In the genomic region with DNA sequence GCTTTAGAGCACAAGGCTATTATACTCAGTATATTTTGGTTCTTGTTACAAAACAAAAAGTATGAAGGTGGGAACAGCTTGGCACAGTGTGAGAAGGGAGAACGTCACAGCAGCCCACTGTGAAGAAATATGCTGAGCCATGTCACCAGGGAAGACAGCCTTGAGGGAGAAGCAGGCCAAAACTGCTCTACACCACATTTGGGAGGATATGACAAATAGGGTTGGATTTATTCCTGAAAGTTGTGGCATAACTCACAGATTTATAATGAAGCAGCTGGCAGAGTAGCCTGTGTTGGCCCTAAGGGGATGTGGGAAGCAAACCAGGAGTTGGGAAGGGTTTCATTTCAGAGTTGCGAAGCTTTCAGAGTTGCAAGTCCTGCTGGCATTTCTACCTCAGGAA, we compare ENCODE assay signal across 8 mouse cellular contexts.
DNase-seq lines count a peak whose midpoint lies in the region; ATAC-seq lines count a peak whose summit lies in the region.
"Had no signal": no experiment of that assay in that cellular context is flagged by ENCODE, and none has a peak within 500 bp of the region (broad histone marks: within the 10 kb centered on the region; RNA-seq: fewer than 3 reads in every experiment).

No protein-coding gene starts in this region.

- 37% methylated on average over 2 of the region's 2 CpGs for WGBS in embryonic facial prominence, embryonic 15.5 days
- 84% methylated on average over 2 of the region's 2 CpGs for WGBS in hindbrain, embryonic 12.5 days

- H3K27me3 ChIP-seq in embryonic facial prominence, embryonic 15.5 days, result no peaks in the 10 kb centered on the region
- H3K27me3 ChIP-seq in hindbrain, embryonic 12.5 days, result no peaks in the 10 kb centered on the region

- intact Hi-C loops in left cerebral cortex, postnatal 4 days (cut with DNase I), result no loop called here
- intact Hi-C loops in left cerebral cortex, postnatal 14 days (cut with DNase I), result loop anchor here (10.0 kb wide), 1 partner anchor 156 kb away; no protein-coding TSS in a partner anchor

- H3K9ac ChIP-seq in embryonic facial prominence, embryonic 15.5 days, result no peak overlapping the region
- H3K9ac ChIP-seq in hindbrain, embryonic 12.5 days, result no peak overlapping the region

- H3K4me1 ChIP-seq in embryonic facial prominence, embryonic 15.5 days, result peaks cover 9% of the 10 kb centered on the region; the same call in 1 of the 2 replicates
- H3K4me1 ChIP-seq in hindbrain, embryonic 12.5 days, result peaks cover 3% of the 10 kb centered on the region; the same call in 1 of the 2 replicates

- no peak overlapping the region for H3K4me3 ChIP-seq in embryonic facial prominence, embryonic 15.5 days (replicated peaks)
- no peak overlapping the region for H3K4me3 ChIP-seq in hindbrain, embryonic 12.5 days

- H3K36me3 ChIP-seq in embryonic facial prominence, embryonic 15.5 days, result no peaks in the 10 kb centered on the region
- no peaks in the 10 kb centered on the region for H3K36me3 ChIP-seq in hindbrain, embryonic 12.5 days

- no peak for ATAC-seq in embryonic facial prominence, embryonic 15.5 days (ENCODE audit: insufficient number of reproducible peaks, low FRiP score, low TSS enrichment, low read depth)
- no peak for ATAC-seq in hindbrain, embryonic 12.5 days (ENCODE audit: low FRiP score)

- H3K4me2 ChIP-seq in embryonic facial prominence, embryonic 15.5 days (replicated peaks), result no peak overlapping the region
- H3K4me2 ChIP-seq in hindbrain, embryonic 12.5 days (replicated peaks), result no peak overlapping the region

- H3K9me3 ChIP-seq in embryonic facial prominence, embryonic 15.5 days (replicated peaks), result no peaks in the 10 kb centered on the region
- H3K9me3 ChIP-seq in hindbrain, embryonic 12.5 days (replicated peaks), result no peaks in the 10 kb centered on the region

- DNase-seq in left cerebral cortex, adult 11 months (ENCODE audit: low spot score), result peak; percentile 24
- no peak for DNase-seq in left cerebral cortex, postnatal 4 days
- peak; percentile 24 for DNase-seq in brain, embryonic 18.5 days (ENCODE audit: low read depth, low spot score)
- peak; percentile 27 to 48 for DNase-seq in left cerebral cortex, postnatal 14 days (ENCODE audit: low spot score in 2 of 2)
- no peak for DNase-seq in retina, postnatal 1 day
- DNase-seq: kidney, adult 18-20 months had no signal

- H3K27ac ChIP-seq in embryonic facial prominence, embryonic 15.5 days (replicated peaks), result 0 out of 2 replicates have a peak overlapping the region, but pooled peaks have one; percentile 24
- no peak overlapping the region for H3K27ac ChIP-seq in hindbrain, embryonic 12.5 days

Comparison
In these comparisons a context has a peak if more than half of its experiments do, and no peak if none do; other contexts are left out.
1. DNase-seq: peak in left cerebral cortex, adult 11 months (single experiment), brain, embryonic 18.5 days (single experiment) and left cerebral cortex, postnatal 14 days (2 of 2); none in left cerebral cortex, postnatal 4 days (single experiment) and retina, postnatal 1 day (single experiment).